Mouse (Mus musculus) gastrocnemius, adult 2 months (tissue): ENCODE measurements around the gene Myo16. TPM values are rescaled to one million over a fixed set of nuclear protein-coding genes. Genes with fewer than 3 reads are reported as not detected.

Experiments used
- DNase-seq: peaks from one replicate; pipeline ENCODE4 v3.0.0; 2022
- H3K27ac ChIP-seq: fragments of 200-600 bp; 2 replicates; pipeline ENCODE4 v1.8.1; 2022; ENCODE audit warnings: mild to moderate bottlenecking
- H3K4me3 ChIP-seq: fragments of 200-600 bp; 2 replicates; pipeline ENCODE4 v1.8.1; 2022; ENCODE audit warnings: mild to moderate bottlenecking, moderate library complexity
- CTCF ChIP-seq: fragments of 200-600 bp; IDR thresholded peaks from 2 replicates; pipeline ENCODE4 v1.8.1; 2022; ENCODE audit warnings: antibody characterized with exemption, mild to moderate bottlenecking, moderate library complexity
- intact Hi-C: fragments of 180-260 bp; cut with DNase I; formaldehyde crosslinking; loops from one replicate; pipeline ENCODE4 v1.15.1; 2025
- total RNA-seq, 2 experiments: library from RNA; stranded (reverse); gene quantifications; 2 replicates each; pipeline ENCODE4 v1.2.3; 2021

Gene Myo16
- total RNA-seq, 2 experiments from 2014 or later: 0.08 to 0.36 TPM

GRCm38 (mm10) chr8:10526616-10527015 is 372.9 kb downstream of the Myo16 start:
- no peak for DNase-seq

DNA sequence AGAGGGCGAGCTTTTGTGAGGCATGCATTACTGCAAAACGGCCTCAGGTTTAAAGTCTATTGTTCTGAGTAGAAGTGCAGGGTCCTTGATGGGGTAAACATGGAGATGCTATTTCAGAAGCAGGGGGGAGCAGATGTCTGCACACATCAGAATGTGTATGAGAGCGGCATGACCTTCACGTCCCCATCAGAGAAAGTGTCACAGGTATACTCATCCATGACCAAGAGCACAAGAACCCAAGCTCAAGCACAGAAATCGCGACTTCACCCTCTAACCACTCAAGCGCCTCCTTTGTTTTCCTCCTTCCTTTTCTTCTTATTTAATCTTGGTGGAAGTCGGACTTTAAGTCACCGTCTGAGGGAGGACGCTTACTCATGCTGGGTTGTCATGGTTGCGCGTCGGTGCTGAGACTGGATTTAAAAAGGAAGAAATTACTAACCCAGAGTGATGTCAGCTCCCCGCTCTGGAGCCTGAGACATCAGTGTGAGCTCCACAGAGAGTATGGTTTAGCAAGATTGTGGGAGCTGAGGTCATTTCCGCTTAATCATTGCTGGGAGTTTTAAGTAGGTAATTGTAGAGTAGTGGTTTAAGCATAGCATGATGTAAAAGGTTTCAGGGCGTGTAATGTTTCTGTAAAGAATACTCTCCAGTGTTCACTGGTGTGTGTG is 381.0 kb downstream of the Myo16 start:
- TF ChIP-seq CTCF: no peak
- intact Hi-C loops: no loop called here
- Histone ChIP-seq H3K4me3 (no peak overlapping the region), H3K27ac (no peak overlapping the region)
- no peak for DNase-seq

More at GRCm38 (mm10) chr8:10526616-10527015, 372.9 kb downstream of the Myo16 start:
- Histone ChIP-seq H3K4me3 (no peak overlapping the region), H3K27ac (no peak overlapping the region)
- intact Hi-C loops: no loop called here
- TF ChIP-seq CTCF: no peak

- Histone ChIP-seq H3K27ac (no peak overlapping the region), H3K4me3 (no peak overlapping the region)
- no peak for TF ChIP-seq CTCF
- intact Hi-C loops: no loop called here
- no peak for DNase-seq
These were observed 384.6 kb downstream of the Myo16 start for GRCm38 (mm10) chr8:10538319-10538718.

- no peak overlapping the region for H3K4me3 ChIP-seq
- intact Hi-C loops: no loop called here
- no peak for TF ChIP-seq CTCF
- no peak for DNase-seq
- H3K27ac ChIP-seq: no peak overlapping the region
These were observed 386.0 kb downstream of the Myo16 start for GRCm38 (mm10) chr8:10539665-10540064.

- DNase-seq: no peak
- Histone ChIP-seq H3K4me3 (no peak overlapping the region), H3K27ac (no peak overlapping the region)
- TF ChIP-seq CTCF: no peak
- intact Hi-C loops: no loop called here
These were observed 392.2 kb downstream of the Myo16 start for GRCm38 (mm10) chr8:10545890-10546289.

DNA sequence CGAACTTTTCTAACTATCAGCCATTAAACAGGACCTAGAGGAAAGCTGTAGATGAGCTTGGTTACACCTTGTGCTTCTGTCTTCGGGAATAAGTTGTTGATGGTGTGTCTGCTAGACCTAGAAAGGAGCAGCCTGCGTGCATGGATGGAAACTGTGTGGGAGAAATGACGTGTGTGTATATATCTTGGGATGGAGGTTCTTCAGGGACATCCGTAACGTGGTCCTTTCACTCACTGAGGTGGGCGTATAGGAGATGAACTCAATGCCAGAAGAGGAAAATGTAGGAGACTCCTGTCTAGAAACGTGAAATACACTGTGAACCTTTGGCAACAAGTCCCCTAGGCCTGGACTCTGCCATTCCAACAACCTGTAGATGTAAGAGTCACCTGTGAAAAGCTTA is 392.8 kb downstream of the Myo16 start:
- intact Hi-C loops: no loop called here
- no peak overlapping the region for H3K27ac ChIP-seq
- TF ChIP-seq CTCF: no peak
- DNase-seq: no peak
- no peak overlapping the region for H3K4me3 ChIP-seq

DNA sequence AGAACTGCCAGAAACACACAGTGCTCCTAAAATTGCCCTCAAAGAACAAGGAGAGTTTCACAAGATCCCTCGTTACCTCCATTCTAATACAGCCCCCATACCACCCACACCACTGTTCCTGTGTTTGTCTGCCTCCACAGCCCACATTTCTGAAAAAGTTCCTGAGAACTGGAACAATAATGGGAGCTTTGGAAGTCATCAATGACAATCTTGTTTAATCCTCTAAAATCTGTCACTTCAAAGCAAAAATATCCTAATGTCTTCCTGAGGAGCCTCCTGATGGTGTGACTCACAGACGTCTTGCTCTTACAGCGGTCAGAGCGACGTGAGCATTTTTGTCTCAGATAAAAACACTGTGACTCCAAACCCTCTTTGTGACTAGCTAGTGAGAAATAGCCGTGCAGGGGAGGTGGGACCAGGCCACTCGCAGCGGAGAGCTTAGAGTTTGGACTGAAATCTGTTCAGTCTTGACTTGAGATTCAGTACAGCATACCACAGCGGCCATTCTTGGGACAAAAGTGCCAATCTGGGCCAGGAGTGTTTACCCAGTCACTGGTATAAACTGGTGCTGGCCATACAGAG is 394.4 kb downstream of the Myo16 start:
- no peak for DNase-seq
- H3K27ac ChIP-seq: no peak overlapping the region
- TF ChIP-seq CTCF: no peak
- no peak overlapping the region for H3K4me3 ChIP-seq
- intact Hi-C loops: no loop called here

- intact Hi-C loops: no loop called here
- Histone ChIP-seq H3K4me3 (no peak overlapping the region), H3K27ac (no peak overlapping the region)
- TF ChIP-seq CTCF: no peak
- DNase-seq: no peak
These were observed 395.7 kb downstream of the Myo16 start for GRCm38 (mm10) chr8:10549434-10549833.

DNA sequence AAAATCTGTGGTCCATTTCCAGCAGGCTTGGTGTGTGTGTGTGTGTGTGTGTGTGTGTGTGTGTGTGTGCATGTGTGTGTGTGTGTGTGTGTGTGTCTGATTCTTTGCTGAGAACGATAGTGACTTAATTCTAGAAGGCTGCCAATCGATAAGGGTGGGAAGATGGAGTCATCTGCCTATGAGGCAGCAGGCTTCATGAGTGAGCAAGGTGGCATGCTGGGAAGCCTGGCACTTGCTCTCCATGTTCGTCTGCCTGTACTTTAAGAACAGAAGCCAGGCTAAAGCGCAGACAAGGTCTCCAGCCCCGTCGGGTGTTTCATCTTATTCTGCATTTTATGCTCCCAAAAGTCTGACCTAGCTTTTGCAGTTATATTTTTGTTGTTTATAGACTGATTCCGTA is 404.2 kb downstream of the Myo16 start:
- Histone ChIP-seq H3K27ac (no peak overlapping the region), H3K4me3 (no peak overlapping the region)
- no peak for TF ChIP-seq CTCF
- intact Hi-C loops: no loop called here
- DNase-seq: no peak

- TF ChIP-seq CTCF: no peak
- no peak overlapping the region for H3K27ac ChIP-seq
- H3K4me3 ChIP-seq: no peak overlapping the region
- DNase-seq: no peak
- intact Hi-C loops: no loop called here
These were observed 405.8 kb downstream of the Myo16 start for GRCm38 (mm10) chr8:10559479-10559878.

GRCm38 (mm10) chr8:10561616-10562015 is 407.9 kb downstream of the Myo16 start:
- no peak for TF ChIP-seq CTCF
- no peak for DNase-seq
- H3K27ac ChIP-seq: no peak overlapping the region
- H3K4me3 ChIP-seq: no peak overlapping the region
- intact Hi-C loops: no loop called here

DNA sequence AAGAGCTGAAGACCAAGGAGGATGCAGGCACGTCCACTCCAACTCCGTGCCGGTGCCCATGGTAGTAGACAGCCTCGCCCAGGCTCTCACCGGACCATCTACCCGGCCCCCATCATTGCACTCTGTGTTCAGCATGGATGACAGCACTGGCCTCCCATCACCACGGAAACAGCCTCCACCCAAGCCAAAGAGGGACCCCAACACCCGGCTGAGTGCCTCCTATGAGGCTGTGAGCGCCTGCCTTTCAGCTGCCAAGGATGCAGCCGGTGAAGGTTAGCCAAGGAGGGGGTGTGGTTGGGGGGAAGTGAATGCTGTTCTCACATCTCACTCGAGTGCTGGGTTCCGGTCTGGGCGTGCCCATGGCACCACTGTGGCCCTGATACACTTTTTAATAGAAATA is 408.3 kb downstream of the Myo16 start:
- no peak for TF ChIP-seq CTCF

GRCm38 (mm10) chr8:10562636-10563035 is 408.9 kb downstream of the Myo16 start:
- H3K4me3 ChIP-seq: no peak overlapping the region
- no peak overlapping the region for H3K27ac ChIP-seq
- no peak for DNase-seq
- intact Hi-C loops: no loop called here
- no peak for TF ChIP-seq CTCF

More for the DNA sequence above, 408.3 kb downstream of the Myo16 start:
- intact Hi-C loops: no loop called here
- no peak overlapping the region for H3K4me3 ChIP-seq
- no peak overlapping the region for H3K27ac ChIP-seq
- no peak for DNase-seq
